Mouse (Mus musculus) neural tube, embryonic 15.5 days (tissue): ENCODE measurements around the gene Tmem159. TPM values are rescaled to one million over a fixed set of nuclear protein-coding genes. Genes with fewer than 3 reads are reported as not detected.

Experiments used
- ATAC-seq: fragments of 200-750 bp; cut with Nextera tagmentation; 2 replicates; pipeline ENCODE4 v1.8.0; 2017; ENCODE audit warnings: mild to moderate bottlenecking, moderate TSS enrichment, moderate library complexity; ENCODE audit not compliant: low FRiP score
- H3K27ac ChIP-seq: fragments of 300-500 bp; sonication (generic); replicated peaks from 2 replicates; pipeline ENCODE4 v1.5.1; 2015; ENCODE audit warnings: mild to moderate bottlenecking, inconsistent platforms
- H3K27me3 ChIP-seq: fragments of 300-500 bp; sonication (generic); replicated peaks from 2 replicates; pipeline ENCODE4 v1.6.1; 2015; ENCODE audit warnings: inconsistent platforms
- H3K36me3 ChIP-seq: fragments of 300-500 bp; sonication (generic); 2 replicates; pipeline ENCODE4 v1.6.1; 2015; ENCODE audit warnings: inconsistent platforms
- H3K4me1 ChIP-seq: fragments of 300-500 bp; sonication (generic); 2 replicates; pipeline ENCODE4 v1.6.1; 2015; ENCODE audit warnings: inconsistent platforms
- H3K4me2 ChIP-seq: fragments of 300-500 bp; sonication (generic); 2 replicates; pipeline ENCODE4 v1.6.1; 2015; ENCODE audit warnings: inconsistent platforms, mild to moderate bottlenecking, moderate library complexity
- H3K4me3 ChIP-seq: fragments of 300-500 bp; sonication (generic); replicated peaks from 2 replicates; pipeline ENCODE4 v1.5.1; 2015; ENCODE audit warnings: mild to moderate bottlenecking, inconsistent platforms
- H3K9ac ChIP-seq: fragments of 300-500 bp; sonication (generic); replicated peaks from 2 replicates; pipeline ENCODE4 v1.6.1; 2015; ENCODE audit warnings: mild to moderate bottlenecking, inconsistent platforms
- H3K9me3 ChIP-seq: fragments of 300-500 bp; sonication (generic); replicated peaks from 2 replicates; pipeline ENCODE4 v1.6.1; 2016; ENCODE audit warnings: inconsistent platforms
- WGBS: fragments of 180-500 bp; shearing (Covaris S2); methylation state at CpG from one replicate; pipeline ENCODE4 v1.1.7; 2015; ENCODE audit warnings: mixed read lengths; 5-methylcytosine and 5-hydroxymethylcytosine counted together
- polyA plus RNA-seq: library from polyadenylated mRNA; unstranded; fragments of >200 nt; fragmentation: Nextera tagmentation; extraction: Ambion mirVana; gene quantifications from 2 replicates; pipeline ENCODE4 v1.2.1, GENCODE M21; 2015

The Tmem159 gene
- polyA plus RNA-seq, result 15.2 and 18.3 TPM in 2 replicates

DNA sequence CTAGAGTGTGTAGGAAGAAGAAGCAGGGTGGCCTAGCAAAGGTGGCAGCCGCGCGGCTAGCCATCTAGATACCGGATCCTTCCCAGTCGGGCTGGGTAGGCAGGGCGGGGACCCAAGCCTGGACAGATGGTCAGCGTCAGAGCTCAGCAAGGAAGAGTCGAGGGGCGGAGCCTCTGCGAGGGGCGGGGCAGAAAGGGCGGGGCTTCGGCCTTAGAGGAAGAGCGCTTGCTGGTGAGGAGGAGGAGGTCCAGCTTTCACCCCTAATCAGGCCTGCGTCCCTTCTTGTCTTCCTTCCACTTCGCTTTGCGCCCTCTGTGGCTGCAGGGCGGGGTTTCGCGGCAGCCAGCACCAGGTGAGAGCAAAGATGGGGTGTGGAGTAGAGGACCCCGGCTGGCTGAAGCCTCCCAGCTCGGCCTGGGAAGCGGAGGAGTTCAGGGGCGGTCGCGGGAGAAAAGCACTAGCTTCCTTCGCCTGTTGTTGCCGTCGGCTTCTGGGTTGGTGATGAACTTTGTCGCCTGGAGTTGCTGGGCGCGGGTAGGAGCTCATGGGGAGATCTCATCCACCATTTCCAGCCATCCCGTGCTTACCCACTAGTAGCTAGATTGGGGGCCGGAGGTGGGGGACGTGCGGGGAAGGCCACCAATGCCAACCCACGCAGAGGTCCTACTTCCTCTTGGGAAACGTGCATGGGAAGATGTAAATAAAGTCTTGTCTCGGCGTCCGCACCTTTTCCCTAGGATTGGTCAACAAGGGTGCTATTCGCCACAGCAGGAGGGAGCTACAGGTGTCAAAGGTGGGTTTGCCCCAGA, at the start of gene Tmem159:
Gene Tmem159, plus strand, starts transcription at position 190 of the 809 bp plus-strand sequence.
- Histone ChIP-seq H3K9me3 (no peaks in the 10 kb centered on the region), H3K4me1 (peaks cover 17% of the 10 kb centered on the region), H3K27me3 (no peaks in the 10 kb centered on the region), H3K36me3 (no peaks in the 10 kb centered on the region), H3K4me2 (peak within 1 kb of the TSS; percentile 89), H3K4me3 (peak within 1 kb of the TSS; percentile 59), H3K9ac (peak within 1 kb of the TSS; percentile 61), H3K27ac (no peak within 1 kb of the TSS)
- WGBS, result under 1% methylated on average over 42 of the region's 42 CpGs
- peak; percentile 91 for ATAC-seq

DNA sequence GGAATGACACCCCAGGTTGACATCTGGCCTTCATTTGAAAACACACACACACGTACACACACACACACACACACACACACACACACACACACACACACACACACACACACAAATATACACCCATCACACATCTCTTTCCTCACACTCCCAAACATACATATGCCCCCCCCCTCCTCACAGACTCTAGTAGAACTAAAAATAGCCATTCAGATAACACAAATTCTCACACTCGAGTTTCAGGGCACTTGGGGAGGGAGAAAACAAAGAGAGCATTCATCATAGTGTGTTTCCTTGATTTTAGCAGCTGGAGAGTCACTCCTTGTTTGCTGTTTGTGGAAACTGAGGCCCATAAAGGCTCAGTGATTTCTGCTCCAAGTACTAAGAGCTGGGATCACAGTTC, 48.1 kb upstream of the Tmem159 start:
- no peak for ATAC-seq
- no peaks in the 10 kb centered on the region for H3K36me3 ChIP-seq
- no peaks in the 10 kb centered on the region for H3K9me3 ChIP-seq
- 60% methylated on average over 2 of the region's 2 CpGs for WGBS
- H3K27me3 ChIP-seq, result no peaks in the 10 kb centered on the region
- no peaks in the 10 kb centered on the region for H3K4me1 ChIP-seq
- H3K4me3 ChIP-seq, result no peak overlapping the region
- no peak overlapping the region for H3K27ac ChIP-seq
- H3K4me2 ChIP-seq, result no peak overlapping the region
- H3K9ac ChIP-seq, result no peak overlapping the region

DNA sequence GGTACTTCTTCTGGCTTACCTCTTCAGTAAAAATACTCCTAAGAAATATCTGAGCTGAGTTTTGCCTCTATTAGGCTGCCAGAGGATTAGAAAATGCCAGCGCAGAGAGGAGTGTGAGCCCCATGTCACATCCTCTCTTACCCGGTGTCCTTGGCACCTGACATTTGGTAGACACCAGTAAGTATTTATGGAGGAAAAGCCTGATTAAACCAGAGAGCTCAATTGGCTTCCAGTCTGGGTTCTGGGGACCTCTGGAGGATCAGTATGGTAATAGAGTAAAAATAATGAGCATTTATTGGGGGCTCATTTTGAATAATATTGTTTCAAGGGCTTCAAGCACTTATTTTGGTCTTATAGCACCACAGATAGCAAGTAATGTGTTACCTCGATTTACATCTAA, 46.7 kb upstream of the Tmem159 start:
- H3K9ac ChIP-seq, result no peak overlapping the region
- no peaks in the 10 kb centered on the region for H3K9me3 ChIP-seq
- H3K27ac ChIP-seq, result no peak overlapping the region
- no peaks in the 10 kb centered on the region for H3K36me3 ChIP-seq
- ATAC-seq, result no peak
- H3K4me3 ChIP-seq, result no peak overlapping the region
- H3K4me1 ChIP-seq, result no peaks in the 10 kb centered on the region
- WGBS, result 82% methylated on average over 3 of the region's 3 CpGs
- no peaks in the 10 kb centered on the region for H3K27me3 ChIP-seq
- no peak overlapping the region for H3K4me2 ChIP-seq

DNA sequence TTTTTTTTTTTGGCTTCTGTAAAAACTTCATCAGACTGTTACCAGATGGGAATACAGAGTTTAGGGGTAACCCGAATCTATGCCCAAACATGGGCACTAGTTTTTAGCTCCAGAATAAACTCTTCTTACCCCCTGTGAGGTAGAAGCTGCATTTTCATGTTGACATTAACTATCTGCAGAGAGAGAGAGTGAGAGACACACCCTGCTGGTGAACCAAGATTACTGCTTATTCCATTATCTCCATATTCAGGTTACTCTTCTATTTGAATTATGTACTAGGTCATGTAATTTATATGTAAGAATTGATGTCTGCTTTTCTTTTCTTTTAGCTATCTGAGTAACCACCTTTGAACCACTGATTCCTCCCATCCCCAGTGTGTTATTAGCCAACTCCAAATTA, 38.1 kb upstream of the Tmem159 start:
- no peaks in the 10 kb centered on the region for H3K27me3 ChIP-seq
- no peak overlapping the region for H3K4me2 ChIP-seq
- H3K4me1 ChIP-seq, result no peaks in the 10 kb centered on the region
- H3K9ac ChIP-seq, result no peak overlapping the region
- 98% methylated on average over 1 of the region's 1 CpGs for WGBS
- no peak for ATAC-seq
- no peak overlapping the region for H3K4me3 ChIP-seq
- H3K36me3 ChIP-seq, result no peaks in the 10 kb centered on the region
- H3K27ac ChIP-seq, result no peak overlapping the region
- no peaks in the 10 kb centered on the region for H3K9me3 ChIP-seq

DNA sequence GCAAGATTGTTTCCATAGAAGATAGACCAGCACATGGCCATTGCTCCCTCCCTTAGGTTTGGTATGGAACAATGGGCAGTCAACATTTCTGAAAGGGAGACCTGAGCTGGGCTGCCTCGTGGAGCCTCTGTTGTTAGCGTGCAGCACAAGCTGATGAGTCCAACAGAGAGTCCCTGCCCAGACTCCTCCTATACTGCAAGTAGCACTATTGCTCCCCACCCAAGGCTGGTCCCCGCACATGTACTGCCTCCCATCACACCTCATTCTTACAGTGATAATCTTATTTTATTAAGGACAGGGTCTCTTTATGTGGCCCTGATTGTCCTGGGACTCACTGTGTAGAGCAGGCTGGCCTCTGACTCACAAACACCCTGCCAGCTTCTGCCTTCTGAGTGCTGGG, 34.0 kb upstream of the Tmem159 start:
- WGBS, result 75% methylated on average over 3 of the region's 3 CpGs
- Histone ChIP-seq H3K9me3 (no peaks in the 10 kb centered on the region), H3K36me3 (no peaks in the 10 kb centered on the region), H3K27me3 (no peaks in the 10 kb centered on the region), H3K9ac (no peak overlapping the region), H3K27ac (no peak overlapping the region), H3K4me2 (no peak overlapping the region), H3K4me1 (peaks cover 3% of the 10 kb centered on the region; the same call in 1 of the 2 replicates), H3K4me3 (no peak overlapping the region)
- 0 out of 2 replicates have a peak, but pooled peaks have one; percentile 50 for ATAC-seq

DNA sequence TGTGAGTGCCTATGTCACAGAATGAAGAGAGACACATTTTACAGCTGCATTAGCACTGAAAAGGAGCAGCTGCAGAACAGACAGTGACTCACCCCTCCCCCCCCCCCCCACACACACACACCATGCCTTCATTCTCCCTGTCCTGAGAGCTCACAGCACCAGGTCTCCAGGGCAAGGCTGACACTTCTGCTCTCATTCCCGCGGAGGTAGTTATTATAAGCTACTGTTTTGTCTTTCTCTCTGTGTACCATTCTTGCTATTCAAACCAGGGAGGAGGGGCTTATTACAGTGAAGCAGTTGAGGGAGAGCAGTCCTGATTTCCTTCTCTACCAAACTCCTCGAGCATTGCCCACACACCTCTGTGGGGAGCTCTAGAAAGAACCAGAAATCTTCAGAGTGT, 33.0 kb upstream of the Tmem159 start:
- Histone ChIP-seq H3K4me3 (no peak overlapping the region), H3K9me3 (no peaks in the 10 kb centered on the region), H3K9ac (no peak overlapping the region), H3K36me3 (no peaks in the 10 kb centered on the region), H3K27ac (no peak overlapping the region), H3K27me3 (no peaks in the 10 kb centered on the region), H3K4me1 (peaks cover 3% of the 10 kb centered on the region; the same call in 1 of the 2 replicates), H3K4me2 (no peak overlapping the region)
- WGBS, result 15% methylated on average over 3 of the region's 3 CpGs
- ATAC-seq, result no peak

DNA sequence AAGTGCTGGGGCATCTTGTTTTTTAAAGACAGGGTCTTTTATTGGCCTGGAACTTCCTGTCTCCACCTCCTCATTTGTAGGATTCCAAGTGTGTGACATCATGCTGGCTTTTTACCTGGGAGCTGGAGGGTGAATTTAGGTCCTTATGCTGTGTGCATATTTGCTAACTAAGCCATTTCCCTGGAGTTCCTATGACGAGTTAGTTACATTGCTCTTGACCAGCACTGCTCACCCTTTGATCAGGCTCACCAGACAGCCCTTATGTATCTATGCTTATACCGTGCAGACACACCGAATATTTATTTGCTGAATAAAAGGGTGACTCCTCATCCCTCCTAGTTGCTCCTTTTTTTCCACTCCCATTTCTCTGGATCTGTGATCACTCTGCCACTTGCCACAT, 22.0 kb upstream of the Tmem159 start:
- Histone ChIP-seq H3K9ac (no peak overlapping the region), H3K27ac (no peak overlapping the region), H3K27me3 (no peaks in the 10 kb centered on the region), H3K36me3 (no peaks in the 10 kb centered on the region), H3K9me3 (no peaks in the 10 kb centered on the region), H3K4me3 (no peak overlapping the region), H3K4me1 (no peaks in the 10 kb centered on the region), H3K4me2 (no peak overlapping the region)
- no peak for ATAC-seq
- whole genome bisulfite sequencing, result 67% methylated on average over 3 of the region's 3 CpGs

DNA sequence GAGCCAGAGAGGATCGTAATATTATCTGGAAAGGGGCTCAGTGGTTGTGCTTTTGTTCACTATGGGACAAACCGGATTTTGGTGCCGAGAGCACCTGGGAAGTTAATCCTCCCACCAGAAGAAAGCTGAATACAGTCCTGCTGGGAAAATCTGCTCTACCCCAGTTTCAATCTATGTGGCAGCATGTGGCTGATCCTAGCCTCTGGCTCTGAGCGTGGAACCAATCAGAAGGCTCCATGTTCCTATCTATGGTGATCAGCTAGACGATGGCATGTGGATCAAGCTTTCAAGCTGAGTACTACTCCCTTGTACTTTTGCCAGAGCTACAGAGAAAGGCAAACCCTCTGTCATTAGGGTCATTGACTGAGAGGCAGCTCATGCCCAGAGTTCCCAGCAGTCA, 9.1 kb upstream of the Tmem159 start:
- Histone ChIP-seq H3K9ac (no peak overlapping the region), H3K4me2 (no peak overlapping the region), H3K4me1 (no peaks in the 10 kb centered on the region), H3K27me3 (no peaks in the 10 kb centered on the region), H3K27ac (no peak overlapping the region), H3K9me3 (no peaks in the 10 kb centered on the region), H3K36me3 (no peaks in the 10 kb centered on the region), H3K4me3 (no peak overlapping the region)
- 68% methylated on average over 5 of the region's 5 CpGs for WGBS
- no peak for ATAC-seq

DNA sequence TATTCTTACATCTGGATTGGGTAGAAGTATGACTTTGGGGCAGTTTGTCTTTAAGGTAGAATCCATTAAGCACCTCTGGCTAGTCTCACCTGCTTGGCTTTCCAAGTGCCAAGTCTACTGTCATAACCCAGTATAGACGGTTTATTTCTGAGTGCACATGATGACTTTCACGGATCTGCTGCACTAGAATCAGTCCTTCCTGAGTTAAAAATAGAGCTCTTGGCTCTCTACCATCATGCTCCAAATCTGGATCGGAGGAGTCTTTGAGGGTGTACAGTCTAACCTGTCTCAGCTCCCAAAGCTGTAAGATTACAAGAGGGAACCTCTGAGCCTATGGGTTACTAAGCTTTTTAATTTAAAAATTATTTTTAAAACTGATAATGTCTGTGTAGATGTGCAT, 7.9 kb upstream of the Tmem159 start:
- Histone ChIP-seq H3K27me3 (no peaks in the 10 kb centered on the region), H3K4me1 (no peaks in the 10 kb centered on the region), H3K4me3 (no peak overlapping the region), H3K9ac (no peak overlapping the region), H3K9me3 (no peaks in the 10 kb centered on the region), H3K27ac (no peak overlapping the region), H3K4me2 (no peak overlapping the region), H3K36me3 (no peaks in the 10 kb centered on the region)
- ATAC-seq, result no peak
- 89% methylated on average over 3 of the region's 3 CpGs for WGBS

DNA sequence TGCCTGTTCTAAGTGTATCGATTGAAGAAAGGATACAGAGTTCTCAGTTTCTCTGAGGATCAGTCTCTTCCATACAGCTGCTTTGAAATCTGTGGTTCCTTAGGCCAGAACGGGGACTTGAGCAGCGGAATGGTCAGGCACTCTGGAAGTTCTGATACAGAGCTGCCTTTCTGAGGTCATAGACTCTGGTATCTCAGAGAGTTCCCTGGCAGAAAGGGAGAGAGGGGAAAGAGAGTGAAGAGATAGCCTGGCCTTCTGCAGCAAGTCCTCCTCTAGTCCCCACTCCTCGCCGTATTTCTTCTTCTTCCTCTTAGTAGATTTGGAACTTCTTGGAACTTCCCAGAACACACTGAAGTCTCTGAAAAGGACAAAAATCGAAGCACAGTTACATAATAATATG, 7.0 kb upstream of the Tmem159 start, which contains the start of gene Dnah3:
Gene Dnah3, minus strand, starts transcription at position 101 of the 400 bp plus-strand sequence.
- H3K36me3 ChIP-seq, result no peaks in the 10 kb centered on the region
- no peak within 1 kb of the TSS for H3K9ac ChIP-seq
- H3K27me3 ChIP-seq, result no peaks in the 10 kb centered on the region
- no peaks in the 10 kb centered on the region for H3K9me3 ChIP-seq
- H3K4me2 ChIP-seq, result no peak within 1 kb of the TSS
- ATAC-seq, result no peak
- no peak within 1 kb of the TSS for H3K4me3 ChIP-seq
- no peak within 1 kb of the TSS for H3K27ac ChIP-seq
- 90% methylated on average over 6 of the region's 6 CpGs for WGBS
- H3K4me1 ChIP-seq, result no peaks in the 10 kb centered on the region

DNA sequence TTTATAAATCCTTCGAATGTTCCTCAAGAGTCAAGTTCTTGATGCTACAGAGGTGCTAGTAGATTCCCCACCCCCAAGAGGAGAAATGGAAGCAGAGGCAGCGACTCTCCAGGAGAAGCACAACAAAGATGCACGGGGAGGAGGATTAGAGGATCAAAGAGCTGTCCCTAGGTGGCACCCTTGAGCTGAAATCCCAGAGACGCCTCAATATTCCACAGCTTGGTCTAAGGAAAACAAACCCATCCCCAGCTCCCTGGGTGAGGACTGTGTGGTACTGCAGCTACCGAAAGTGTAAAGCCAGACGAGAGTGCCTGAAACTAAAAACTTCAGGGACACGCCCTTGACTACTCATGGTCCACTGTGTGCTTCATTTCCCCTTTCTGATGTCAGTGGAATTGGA, 4.3 kb upstream of the Tmem159 start:
- H3K4me2 ChIP-seq, result no peak overlapping the region
- no peaks in the 10 kb centered on the region for H3K27me3 ChIP-seq
- H3K36me3 ChIP-seq, result no peaks in the 10 kb centered on the region
- no peaks in the 10 kb centered on the region for H3K9me3 ChIP-seq
- H3K27ac ChIP-seq, result no peak overlapping the region
- WGBS, result 9% methylated on average over 7 of the region's 7 CpGs
- no peak overlapping the region for H3K9ac ChIP-seq
- no peak overlapping the region for H3K4me3 ChIP-seq
- no peak for ATAC-seq
- peaks cover 11% of the 10 kb centered on the region for H3K4me1 ChIP-seq

DNA sequence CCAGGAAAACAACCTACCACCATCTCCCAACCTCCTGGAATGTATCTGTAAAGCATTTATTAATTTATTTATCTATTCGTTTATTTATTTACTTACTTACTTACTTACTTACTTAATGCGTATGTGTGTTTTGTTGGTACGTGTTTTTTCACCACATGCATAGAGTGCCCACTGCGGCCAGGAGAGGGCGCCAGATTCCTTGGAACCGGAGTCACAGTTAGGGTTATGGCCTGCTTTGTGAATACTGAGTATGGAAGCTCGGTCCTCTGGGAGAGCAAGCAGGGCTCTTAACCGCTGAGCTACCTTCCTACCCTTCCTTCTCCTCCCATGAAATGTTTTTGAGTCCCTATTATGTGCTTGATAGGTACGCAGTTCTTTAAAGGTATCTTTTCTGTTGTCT, 3.8 kb upstream of the Tmem159 start:
- H3K36me3 ChIP-seq, result no peaks in the 10 kb centered on the region
- no peak overlapping the region for H3K9ac ChIP-seq
- ATAC-seq, result no peak; the same call in 1 of the 2 replicates
- no peak overlapping the region for H3K27ac ChIP-seq
- peaks cover 16% of the 10 kb centered on the region for H3K4me1 ChIP-seq
- H3K27me3 ChIP-seq, result no peaks in the 10 kb centered on the region
- no peak overlapping the region for H3K4me3 ChIP-seq
- WGBS, result 27% methylated on average over 9 of the region's 9 CpGs
- no peak overlapping the region for H3K4me2 ChIP-seq
- no peaks in the 10 kb centered on the region for H3K9me3 ChIP-seq
